Mouse (Mus musculus): ENCODE data around the gene Gab2. TPM values are rescaled to one million over a fixed set of nuclear protein-coding genes. Genes with fewer than 3 reads are reported as not detected.

Gab2 gene
- polyA plus RNA-seq, 1 experiment: 9.6 TPM

DNA sequence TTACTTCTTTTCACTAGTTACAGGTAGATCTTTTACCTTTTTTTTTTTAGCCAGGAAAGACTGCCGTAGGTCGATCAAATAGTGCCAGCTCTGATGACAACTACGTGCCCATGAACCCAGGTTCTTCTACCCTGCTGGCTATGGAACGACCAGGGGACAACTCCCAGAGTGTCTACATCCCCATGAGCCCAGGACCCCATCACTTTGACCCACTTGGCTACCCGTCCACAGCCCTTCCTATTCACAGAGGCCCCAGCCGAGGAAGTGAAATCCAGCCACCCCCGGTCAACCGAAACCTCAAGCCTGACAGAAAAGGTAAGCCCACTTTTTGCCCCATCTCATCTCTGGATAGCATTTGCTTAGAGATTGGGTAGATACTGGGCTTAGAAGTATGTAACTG lies 219.9 kb downstream of the Gab2 start:
- no peak for TF ChIP-seq POLR2A (IDR thresholded peaks at IDR 0.05; ENCODE audit: insufficient read length, low read depth)
- no peak for TF ChIP-seq MYOG (IDR thresholded peaks at IDR 0.05; ENCODE audit: control insufficient read depth in 1 of 3, insufficient read depth in 1 of 3, insufficient read length in 2 of 3, low read depth in 2 of 3)
- no peak for TF ChIP-seq CEBPB (IDR thresholded peaks at IDR 0.05; ENCODE audit: insufficient read depth, poor library complexity, severe bottlenecking)
- no peak for TF ChIP-seq MYOD1 (IDR thresholded peaks at IDR 0.05; ENCODE audit: control insufficient read depth in 1 of 3, insufficient read length in 2 of 3, low read depth in 2 of 3)
- TF ChIP-seq TCF12 (IDR thresholded peaks at IDR 0.05; ENCODE audit: insufficient read depth, poor library complexity, severe bottlenecking): no peak
- no peak for TF ChIP-seq POLR2AphosphoS2 (IDR thresholded peaks at IDR 0.05; ENCODE audit: insufficient read length, low read depth)
- no peak for TF ChIP-seq MAX (IDR thresholded peaks at IDR 0.05; ENCODE audit: low read depth)
- no peak for TF ChIP-seq TCF3 (IDR thresholded peaks at IDR 0.05; ENCODE audit: insufficient read length, low read depth)
- no peak for TF ChIP-seq USF1 (IDR thresholded peaks at IDR 0.05; ENCODE audit: low read depth)
- no peak for TF ChIP-seq REST (IDR thresholded peaks at IDR 0.05; ENCODE audit: insufficient read depth, insufficient read length)
- TF ChIP-seq E2F4 (IDR thresholded peaks at IDR 0.05; ENCODE audit: insufficient read depth): no peak
- no peak for TF ChIP-seq SRF (IDR thresholded peaks at IDR 0.05; ENCODE audit: control insufficient read depth, insufficient read length, low read depth)
- Histone ChIP-seq H3K27me3 (ENCODE audit: control insufficient read depth, insufficient read depth, insufficient read length) (no peaks in the 10 kb centered on the region), H3K36me3 (ENCODE audit: control insufficient read depth, insufficient read depth) (peaks cover 2% of the 10 kb centered on the region), H3ac (ENCODE audit: control insufficient read depth, insufficient read length) (no peak overlapping the region), H3K4me3 (no peak overlapping the region), H3K79me2 (ENCODE audit: control insufficient read depth, insufficient read depth) (no peaks in the 10 kb centered on the region), H3K4me2 (ENCODE audit: low read depth) (no peak overlapping the region)

- Histone ChIP-seq H3K79me2 (ENCODE audit: control insufficient read depth, insufficient read depth) (no peaks in the 10 kb centered on the region), H3K36me3 (ENCODE audit: control insufficient read depth, insufficient read depth) (peaks cover 4% of the 10 kb centered on the region), H3K4me3 (no peak overlapping the region), H3ac (ENCODE audit: control insufficient read depth, insufficient read length) (no peak overlapping the region), H3K4me2 (ENCODE audit: low read depth) (no peak overlapping the region), H3K27me3 (ENCODE audit: control insufficient read depth, insufficient read depth, insufficient read length) (no peaks in the 10 kb centered on the region)
- TF ChIP-seq TCF12 (IDR thresholded peaks at IDR 0.05; ENCODE audit: insufficient read depth, poor library complexity, severe bottlenecking): no peak
- no peak for TF ChIP-seq POLR2A (IDR thresholded peaks at IDR 0.05; ENCODE audit: insufficient read length, low read depth)
- TF ChIP-seq POLR2AphosphoS2 (IDR thresholded peaks at IDR 0.05; ENCODE audit: insufficient read length, low read depth): no peak
- no peak for TF ChIP-seq TCF3 (IDR thresholded peaks at IDR 0.05; ENCODE audit: insufficient read length, low read depth)
- no peak for TF ChIP-seq MYOD1 (IDR thresholded peaks at IDR 0.05; ENCODE audit: control insufficient read depth in 1 of 3, insufficient read length in 2 of 3, low read depth in 2 of 3)
- TF ChIP-seq E2F4 (IDR thresholded peaks at IDR 0.05; ENCODE audit: insufficient read depth): no peak
- TF ChIP-seq CEBPB (IDR thresholded peaks at IDR 0.05; ENCODE audit: insufficient read depth, poor library complexity, severe bottlenecking): no peak
- no peak for TF ChIP-seq MYOG (IDR thresholded peaks at IDR 0.05; ENCODE audit: control insufficient read depth in 1 of 3, insufficient read depth in 1 of 3, insufficient read length in 2 of 3, low read depth in 2 of 3)
- TF ChIP-seq SRF (IDR thresholded peaks at IDR 0.05; ENCODE audit: control insufficient read depth, insufficient read length, low read depth): no peak
- no peak for TF ChIP-seq USF1 (IDR thresholded peaks at IDR 0.05; ENCODE audit: low read depth)
- no peak for TF ChIP-seq REST (IDR thresholded peaks at IDR 0.05; ENCODE audit: insufficient read depth, insufficient read length)
- TF ChIP-seq MAX (IDR thresholded peaks at IDR 0.05; ENCODE audit: low read depth): no peak
Observed at GRCm38 (mm10) chr7:97302261-97302660, 220.9 kb downstream of the Gab2 start.

GRCm38 (mm10) chr7:97302876-97303275 lies 221.5 kb downstream of the Gab2 start:
- no peaks in the 10 kb centered on the region for H3K79me2 ChIP-seq (ENCODE audit: control insufficient read depth, insufficient read depth)
- no peak overlapping the region for H3K4me2 ChIP-seq (ENCODE audit: low read depth)
- no peak overlapping the region for H3ac ChIP-seq (ENCODE audit: control insufficient read depth, insufficient read length)
- H3K36me3 ChIP-seq (ENCODE audit: control insufficient read depth, insufficient read depth): peaks cover 5% of the 10 kb centered on the region
- H3K27me3 ChIP-seq (ENCODE audit: control insufficient read depth, insufficient read depth, insufficient read length): no peaks in the 10 kb centered on the region
- TF ChIP-seq TCF3 (IDR thresholded peaks at IDR 0.05; ENCODE audit: insufficient read length, low read depth) (no peak), SRF (IDR thresholded peaks at IDR 0.05; ENCODE audit: control insufficient read depth, insufficient read length, low read depth) (no peak), E2F4 (IDR thresholded peaks at IDR 0.05; ENCODE audit: insufficient read depth) (no peak), REST (IDR thresholded peaks at IDR 0.05; ENCODE audit: insufficient read depth, insufficient read length) (no peak), MYOD1 (IDR thresholded peaks at IDR 0.05; ENCODE audit: control insufficient read depth in 1 of 3, insufficient read length in 2 of 3, low read depth in 2 of 3) (no peak), CEBPB (IDR thresholded peaks at IDR 0.05; ENCODE audit: insufficient read depth, poor library complexity, severe bottlenecking) (no peak), TCF12 (IDR thresholded peaks at IDR 0.05; ENCODE audit: insufficient read depth, poor library complexity, severe bottlenecking) (no peak), USF1 (IDR thresholded peaks at IDR 0.05; ENCODE audit: low read depth) (no peak), MYOG (IDR thresholded peaks at IDR 0.05; ENCODE audit: control insufficient read depth in 1 of 3, insufficient read depth in 1 of 3, insufficient read length in 2 of 3, low read depth in 2 of 3) (no peak), MAX (IDR thresholded peaks at IDR 0.05; ENCODE audit: low read depth) (no peak), POLR2AphosphoS2 (IDR thresholded peaks at IDR 0.05; ENCODE audit: insufficient read length, low read depth) (no peak), POLR2A (IDR thresholded peaks at IDR 0.05; ENCODE audit: insufficient read length, low read depth) (no peak)
- no peak overlapping the region for H3K4me3 ChIP-seq

DNA sequence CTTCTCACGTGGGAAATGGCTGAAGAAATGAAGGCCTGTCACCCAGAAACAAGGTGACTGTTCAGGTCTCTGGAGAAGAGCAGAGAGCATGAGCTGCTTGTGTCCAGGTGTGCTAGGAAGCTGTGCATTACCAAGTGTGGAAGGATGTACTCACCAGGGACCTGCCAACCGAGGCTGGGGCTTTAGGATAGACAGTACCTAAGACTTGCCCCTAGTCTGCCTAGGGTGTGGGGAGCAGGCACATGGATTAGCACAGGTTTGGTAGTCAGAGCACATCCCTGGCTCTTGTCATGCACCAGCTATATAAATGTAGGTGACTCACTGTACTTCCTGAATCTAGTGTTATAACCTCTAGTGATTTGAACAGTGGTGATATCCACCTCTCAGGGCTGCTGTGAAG lies 222.2 kb downstream of the Gab2 start:
- H3K27me3 ChIP-seq (ENCODE audit: control insufficient read depth, insufficient read depth, insufficient read length): no peaks in the 10 kb centered on the region
- TF ChIP-seq USF1 (IDR thresholded peaks at IDR 0.05; ENCODE audit: low read depth) (no peak), POLR2A (IDR thresholded peaks at IDR 0.05; ENCODE audit: insufficient read length, low read depth) (no peak), CEBPB (IDR thresholded peaks at IDR 0.05; ENCODE audit: insufficient read depth, poor library complexity, severe bottlenecking) (no peak), E2F4 (IDR thresholded peaks at IDR 0.05; ENCODE audit: insufficient read depth) (no peak), MAX (IDR thresholded peaks at IDR 0.05; ENCODE audit: low read depth) (no peak), TCF12 (IDR thresholded peaks at IDR 0.05; ENCODE audit: insufficient read depth, poor library complexity, severe bottlenecking) (no peak), SRF (IDR thresholded peaks at IDR 0.05; ENCODE audit: control insufficient read depth, insufficient read length, low read depth) (no peak), TCF3 (IDR thresholded peaks at IDR 0.05; ENCODE audit: insufficient read length, low read depth) (no peak), POLR2AphosphoS2 (IDR thresholded peaks at IDR 0.05; ENCODE audit: insufficient read length, low read depth) (no peak), MYOD1 (IDR thresholded peaks at IDR 0.05; ENCODE audit: control insufficient read depth in 1 of 3, insufficient read length in 2 of 3, low read depth in 2 of 3) (no peak), REST (IDR thresholded peaks at IDR 0.05; ENCODE audit: insufficient read depth, insufficient read length) (no peak), MYOG (IDR thresholded peaks at IDR 0.05; ENCODE audit: control insufficient read depth in 1 of 3, insufficient read depth in 1 of 3, insufficient read length in 2 of 3, low read depth in 2 of 3) (no peak)
- no peaks in the 10 kb centered on the region for H3K79me2 ChIP-seq (ENCODE audit: control insufficient read depth, insufficient read depth)
- no peak overlapping the region for H3K4me2 ChIP-seq (ENCODE audit: low read depth)
- H3K36me3 ChIP-seq (ENCODE audit: control insufficient read depth, insufficient read depth): peaks cover 12% of the 10 kb centered on the region
- H3ac ChIP-seq (ENCODE audit: control insufficient read depth, insufficient read length): no peak overlapping the region
- H3K4me3 ChIP-seq: no peak overlapping the region

Data from myocyte (in vitro differentiated cells).